Mouse (Mus musculus): ENCODE results near the gene Fancg.

GRCm38 (mm10) chr4:43025084-43025960, 15.0 kb upstream of the Fancg start, which contains the start of gene Pigo:
- TF ChIP-seq EP300 (IDR thresholded peaks at IDR 0.05; ENCODE audit: low read depth): peak; percentile 54; the same call in 1 of the 2 replicates
- TF ChIP-seq CTCF (IDR thresholded peaks at IDR 0.05; ENCODE audit: low read depth): peak; percentile 95

Measured in liver, postnatal 0 days (tissue).